Mouse (Mus musculus): ENCODE results near the gene Btbd2. TPM values are rescaled to one million over a fixed set of nuclear protein-coding genes. Genes with fewer than 3 reads are reported as not detected.
"Not testable (repeated sequence)": the region's sequence is repeated elsewhere in the genome, so short reads cannot be mapped to it uniquely, and the experiment has no call there.

The Btbd2 gene
- polyA plus RNA-seq, 1 experiment from 2014 or later, result 78.3 TPM

- ATAC-seq (replicated peaks; ENCODE audit: low FRiP score), result no peak
Observed at GRCm38 (mm10) chr10:80611905-80612304, 45.0 kb downstream of the Btbd2 start.

DNA sequence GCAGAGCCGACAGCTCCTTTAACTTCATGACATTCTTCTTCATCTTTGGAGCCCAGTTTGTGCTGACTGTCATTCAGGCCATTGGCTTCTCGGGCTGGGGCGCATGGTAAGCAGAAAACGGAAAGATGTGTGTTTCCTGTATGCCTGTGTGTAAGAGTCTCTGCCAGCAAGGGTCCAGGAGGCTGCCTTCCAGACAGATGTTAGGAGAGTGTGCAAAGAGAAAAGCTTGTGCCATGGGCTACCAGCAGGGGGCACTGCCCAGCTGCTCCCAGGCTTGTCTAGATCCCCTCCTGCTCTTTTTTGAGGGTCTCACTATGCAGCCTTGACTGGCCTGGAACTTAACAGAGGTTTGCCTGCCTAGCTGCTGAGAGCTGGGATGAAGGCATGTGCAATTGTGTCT, 45.8 kb downstream of the Btbd2 start:
- Histone ChIP-seq H3K9me3 (ENCODE audit: control insufficient read depth, low read length) (no peaks in the 10 kb centered on the region), H3K27me3 (ENCODE audit: control insufficient read depth, insufficient read depth, low read length) (no peaks in the 10 kb centered on the region), H3K4me2 (ENCODE audit: low read depth, low read length, severe bottlenecking) (no peak overlapping the region), H3K9ac (ENCODE audit: low read length) (no peak overlapping the region), H3K36me3 (ENCODE audit: control insufficient read depth, insufficient read depth, low read length) (no peaks in the 10 kb centered on the region; the same call in 1 of the 2 replicates), H3K4me3 (ENCODE audit: low read depth, low read length) (no peak overlapping the region), H3K4me1 (replicated peaks; ENCODE audit: control insufficient read depth, insufficient read depth, low read length) (no peaks in the 10 kb centered on the region), H3K27ac (ENCODE audit: low read depth, low read length) (no peak overlapping the region)
- WGBS, result 70% methylated on average over 4 of the region's 4 CpGs
- no peak for ATAC-seq (replicated peaks; ENCODE audit: low FRiP score)
- DNase-seq (ENCODE audit: low spot score), result peak; percentile 76

More at GRCm38 (mm10) chr10:80611905-80612304, 45.0 kb downstream of the Btbd2 start:
- Histone ChIP-seq H3K4me3 (ENCODE audit: low read depth, low read length) (no peak overlapping the region), H3K9ac (ENCODE audit: low read length) (no peak overlapping the region), H3K27ac (ENCODE audit: low read depth, low read length) (no peak overlapping the region), H3K4me1 (replicated peaks; ENCODE audit: control insufficient read depth, insufficient read depth, low read length) (no peaks in the 10 kb centered on the region), H3K27me3 (ENCODE audit: control insufficient read depth, insufficient read depth, low read length) (no peaks in the 10 kb centered on the region), H3K4me2 (ENCODE audit: low read depth, low read length, severe bottlenecking) (no peak overlapping the region), H3K9me3 (ENCODE audit: control insufficient read depth, low read length) (no peaks in the 10 kb centered on the region), H3K36me3 (ENCODE audit: control insufficient read depth, insufficient read depth, low read length) (no peaks in the 10 kb centered on the region; the same call in 1 of the 2 replicates)
- 94% methylated on average over 3 of the region's 3 CpGs for WGBS
- no peak for DNase-seq (ENCODE audit: low spot score)

DNA sequence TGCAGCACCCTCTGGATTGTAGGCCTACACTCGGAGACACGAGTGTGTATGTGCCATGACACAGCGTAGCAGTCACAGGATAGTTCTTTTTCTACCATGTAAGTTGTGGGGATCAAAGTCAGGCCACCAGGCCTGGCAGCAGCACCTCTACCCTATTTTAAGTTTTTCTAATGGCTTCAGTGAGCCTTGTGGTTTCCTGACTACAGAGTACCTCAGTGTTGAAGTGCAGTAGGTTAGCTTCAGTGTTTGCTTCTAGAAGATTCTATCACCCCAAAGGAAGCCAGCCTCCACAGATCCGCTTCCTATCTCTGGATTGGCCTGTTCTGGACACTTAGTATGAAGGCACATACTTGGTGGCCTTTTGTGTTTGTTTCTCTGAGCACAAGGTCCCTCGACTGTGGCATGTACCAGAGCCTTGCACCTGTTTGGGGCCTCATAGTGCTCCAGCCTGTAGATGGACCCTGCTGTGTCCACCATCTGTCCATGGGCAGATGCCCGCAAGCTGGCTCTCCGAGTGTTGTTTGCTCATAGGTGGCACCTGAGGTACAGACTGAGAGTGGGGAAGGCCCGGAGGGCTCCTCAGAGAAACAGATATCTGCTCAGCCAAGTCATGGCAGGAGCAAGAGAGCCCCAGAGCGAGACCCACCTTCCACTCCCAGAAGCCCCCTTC, 46.6 kb downstream of the Btbd2 start:
- Histone ChIP-seq H3K4me3 (ENCODE audit: low read depth, low read length) (no peak overlapping the region), H3K9me3 (ENCODE audit: control insufficient read depth, low read length) (no peaks in the 10 kb centered on the region), H3K27ac (ENCODE audit: low read depth, low read length) (no peak overlapping the region), H3K36me3 (ENCODE audit: control insufficient read depth, insufficient read depth, low read length) (no peaks in the 10 kb centered on the region; the same call in 1 of the 2 replicates), H3K4me1 (replicated peaks; ENCODE audit: control insufficient read depth, insufficient read depth, low read length) (no peaks in the 10 kb centered on the region), H3K27me3 (ENCODE audit: control insufficient read depth, insufficient read depth, low read length) (no peaks in the 10 kb centered on the region), H3K9ac (ENCODE audit: low read length) (no peak overlapping the region), H3K4me2 (ENCODE audit: low read depth, low read length, severe bottlenecking) (no peak overlapping the region)
- ATAC-seq (replicated peaks; ENCODE audit: low FRiP score), result no peak
- WGBS, result 91% methylated on average over 9 of the region's 9 CpGs
- no peak for DNase-seq (ENCODE audit: low spot score)

- DNase-seq (ENCODE audit: low spot score) (no peak), ATAC-seq (replicated peaks; ENCODE audit: low FRiP score) (no peak)
- Histone ChIP-seq H3K27ac (ENCODE audit: low read depth, low read length) (no peak overlapping the region), H3K9ac (ENCODE audit: low read length) (no peak overlapping the region), H3K4me3 (ENCODE audit: low read depth, low read length) (no peak overlapping the region), H3K4me1 (replicated peaks; ENCODE audit: control insufficient read depth, insufficient read depth, low read length) (0 out of 2 replicates have a peak, but pooled peaks cover 2% of the 10 kb centered on the region), H3K9me3 (ENCODE audit: control insufficient read depth, low read length) (no peaks in the 10 kb centered on the region), H3K36me3 (ENCODE audit: control insufficient read depth, insufficient read depth, low read length) (no peaks in the 10 kb centered on the region; the same call in 1 of the 2 replicates), H3K27me3 (ENCODE audit: control insufficient read depth, insufficient read depth, low read length) (no peaks in the 10 kb centered on the region), H3K4me2 (ENCODE audit: low read depth, low read length, severe bottlenecking) (no peak overlapping the region)
- 90% methylated on average over 10 of the region's 10 CpGs for WGBS
Observed at GRCm38 (mm10) chr10:80609269-80609924, 47.5 kb downstream of the Btbd2 start.

GRCm38 (mm10) chr10:80608435-80608834, 48.4 kb downstream of the Btbd2 start:
- Histone ChIP-seq H3K27me3 (ENCODE audit: control insufficient read depth, insufficient read depth, low read length) (no peaks in the 10 kb centered on the region), H3K9me3 (ENCODE audit: control insufficient read depth, low read length) (no peaks in the 10 kb centered on the region), H3K4me1 (replicated peaks; ENCODE audit: control insufficient read depth, insufficient read depth, low read length) (peaks cover 8% of the 10 kb centered on the region), H3K9ac (ENCODE audit: low read length) (no peak overlapping the region), H3K27ac (ENCODE audit: low read depth, low read length) (no peak overlapping the region), H3K4me3 (ENCODE audit: low read depth, low read length) (no peak overlapping the region), H3K36me3 (ENCODE audit: control insufficient read depth, insufficient read depth, low read length) (no peaks in the 10 kb centered on the region; the same call in 1 of the 2 replicates), H3K4me2 (ENCODE audit: low read depth, low read length, severe bottlenecking) (no peak overlapping the region)
- DNase-seq (ENCODE audit: low spot score) (no peak), ATAC-seq (replicated peaks; ENCODE audit: low FRiP score) (no peak)
- 91% methylated on average over 3 of the region's 3 CpGs for WGBS

DNA sequence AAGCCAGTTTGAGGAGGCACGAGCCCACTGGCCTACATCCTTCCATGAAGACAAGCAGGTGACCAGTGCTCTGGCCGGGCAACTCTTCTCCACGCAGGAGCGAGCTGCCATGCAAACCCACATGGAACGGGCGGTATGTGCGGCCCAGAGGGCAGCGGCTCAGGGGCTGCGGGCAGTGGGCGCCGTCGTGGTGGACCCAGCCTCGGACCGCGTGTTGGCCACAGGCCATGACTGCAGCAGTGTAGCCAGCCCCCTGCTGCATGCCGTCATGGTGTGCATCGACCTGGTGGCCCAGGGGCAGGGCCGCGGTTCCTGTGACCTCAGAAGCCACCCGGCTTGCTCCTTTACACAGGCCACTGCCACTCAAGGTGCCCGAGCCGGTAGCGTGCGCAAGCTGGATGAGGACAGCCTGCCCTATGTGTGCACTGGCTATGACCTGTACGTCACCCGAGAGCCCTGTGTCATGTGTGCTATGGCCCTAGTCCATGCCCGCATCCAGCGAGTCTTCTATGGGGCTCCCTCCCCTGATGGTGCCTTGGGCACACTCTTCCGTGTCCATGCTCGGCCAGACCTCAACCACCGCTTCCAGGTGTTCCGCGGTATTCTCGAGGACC, 50.0 kb downstream of the Btbd2 start:
- Histone ChIP-seq H3K4me1 (replicated peaks; ENCODE audit: control insufficient read depth, insufficient read depth, low read length) (peaks cover 9% of the 10 kb centered on the region), H3K9ac (ENCODE audit: low read length) (no peak overlapping the region), H3K27me3 (ENCODE audit: control insufficient read depth, insufficient read depth, low read length) (no peaks in the 10 kb centered on the region), H3K9me3 (ENCODE audit: control insufficient read depth, low read length) (no peaks in the 10 kb centered on the region), H3K27ac (ENCODE audit: low read depth, low read length) (no peak overlapping the region), H3K4me2 (ENCODE audit: low read depth, low read length, severe bottlenecking) (no peak overlapping the region), H3K4me3 (ENCODE audit: low read depth, low read length) (no peak overlapping the region), H3K36me3 (ENCODE audit: control insufficient read depth, insufficient read depth, low read length) (no peaks in the 10 kb centered on the region; the same call in 1 of the 2 replicates)
- WGBS, result 95% methylated on average over 34 of the region's 34 CpGs
- DNase-seq (ENCODE audit: low spot score) (no peak), ATAC-seq (replicated peaks; ENCODE audit: low FRiP score) (no peak)

DNA sequence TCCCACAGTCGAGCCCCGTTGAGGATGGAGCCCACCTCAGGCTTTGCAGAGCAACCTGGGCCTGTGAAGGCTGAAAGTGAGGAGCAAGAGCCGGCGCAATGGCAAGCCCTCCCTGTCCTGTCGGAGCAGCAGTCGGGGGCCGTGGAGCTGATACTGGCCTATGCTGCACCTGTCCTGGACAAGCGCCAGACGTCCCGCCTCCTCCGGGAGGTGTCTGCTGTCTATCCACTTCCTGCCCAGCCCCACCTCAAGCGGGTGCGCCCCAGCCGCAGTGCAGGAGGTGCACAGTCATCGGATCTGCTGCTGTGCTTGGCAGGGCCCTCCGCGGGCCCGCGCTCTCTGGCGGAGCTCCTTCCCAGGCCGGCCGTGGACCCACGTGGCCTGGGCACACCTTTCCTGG, 50.6 kb downstream of the Btbd2 start:
- no peaks in the 10 kb centered on the region for H3K27me3 ChIP-seq (ENCODE audit: control insufficient read depth, insufficient read depth, low read length)
- H3K4me1 ChIP-seq (replicated peaks; ENCODE audit: control insufficient read depth, insufficient read depth, low read length), result peaks cover 9% of the 10 kb centered on the region
- no peak overlapping the region for H3K27ac ChIP-seq (ENCODE audit: low read depth, low read length)
- DNase-seq (ENCODE audit: low spot score), result no peak
- WGBS, result 94% methylated on average over 23 of the region's 23 CpGs
- no peak overlapping the region for H3K4me2 ChIP-seq (ENCODE audit: low read depth, low read length, severe bottlenecking)
- H3K9ac ChIP-seq (ENCODE audit: low read length), result no peak overlapping the region
- ATAC-seq (replicated peaks; ENCODE audit: low FRiP score), result no peak
- H3K9me3 ChIP-seq (ENCODE audit: control insufficient read depth, low read length), result no peaks in the 10 kb centered on the region
- no peak overlapping the region for H3K4me3 ChIP-seq (ENCODE audit: low read depth, low read length)
- H3K36me3 ChIP-seq (ENCODE audit: control insufficient read depth, insufficient read depth, low read length), result no peaks in the 10 kb centered on the region; the same call in 1 of the 2 replicates

GRCm38 (mm10) chr10:80605721-80606120, 51.1 kb downstream of the Btbd2 start, which contains the start of gene Gm49322:
Gene Gm49322, plus strand, starts transcription at chr10:80606021.
- H3K36me3 ChIP-seq (ENCODE audit: control insufficient read depth, insufficient read depth, low read length); H3K9ac ChIP-seq (ENCODE audit: low read length); ATAC-seq (replicated peaks; ENCODE audit: low FRiP score); H3K4me1 ChIP-seq (replicated peaks; ENCODE audit: control insufficient read depth, insufficient read depth, low read length); H3K9me3 ChIP-seq (ENCODE audit: control insufficient read depth, low read length); H3K4me2 ChIP-seq (ENCODE audit: low read depth, low read length, severe bottlenecking); DNase-seq (ENCODE audit: low spot score); H3K4me3 ChIP-seq (ENCODE audit: low read depth, low read length); H3K27me3 ChIP-seq (ENCODE audit: control insufficient read depth, insufficient read depth, low read length); H3K27ac ChIP-seq (ENCODE audit: low read depth, low read length): not testable (repeated sequence)
- 75% methylated on average over 2 of the region's 4 CpGs for WGBS

Measured in forebrain, embryonic 11.5 days (tissue).